In the genomic region with DNA sequence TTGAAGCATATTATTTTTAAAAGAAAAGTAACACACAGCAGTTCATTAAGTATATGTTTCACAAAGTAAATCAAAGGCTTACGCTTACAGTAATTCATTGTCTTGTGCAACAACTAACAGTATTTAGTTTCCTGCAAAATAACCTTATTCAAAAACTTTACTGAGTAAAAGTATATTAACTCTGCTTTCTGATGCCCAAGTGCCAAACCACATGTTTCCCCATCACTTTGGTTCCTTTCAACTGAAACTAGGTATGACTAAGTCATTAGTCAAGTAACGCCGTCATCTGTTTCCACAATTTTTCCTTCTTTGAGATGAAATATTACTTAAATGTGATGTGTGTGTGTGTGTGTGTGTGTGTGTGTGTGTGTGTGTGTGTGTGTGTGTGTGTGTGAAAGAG, we compare ENCODE assay signal across 23 mouse cellular contexts.
"Had no signal": no experiment of that assay in that cellular context is flagged by ENCODE, and none has a peak within 500 bp of the region (broad histone marks: within the 10 kb centered on the region; RNA-seq: fewer than 3 reads in every experiment).

No protein-coding gene starts in this region.

- H3K27me3 ChIP-seq: heart, embryonic 13.5 days; heart, embryonic 15.5 days; hindbrain, embryonic 13.5 days; hindbrain, embryonic 15.5 days; limb, embryonic 13.5 days; limb, embryonic 15.5 days; liver, embryonic 12.5 days had no signal

- ATAC-seq: hindbrain, postnatal 0 days; intestine, embryonic 16.5 days; liver, embryonic 12.5 days had no signal

- H3K9me3 ChIP-seq: heart, embryonic 13.5 days; heart, embryonic 15.5 days; hindbrain, embryonic 13.5 days; hindbrain, embryonic 15.5 days; limb, embryonic 13.5 days; limb, embryonic 15.5 days; liver, embryonic 12.5 days had no signal

- H3K4me3 ChIP-seq: heart, embryonic 13.5 days; heart, embryonic 15.5 days; hindbrain, embryonic 13.5 days; hindbrain, embryonic 15.5 days; layer of hippocampus, adult 2 months; left cerebral cortex, adult 2 months; limb, embryonic 13.5 days; limb, embryonic 15.5 days; liver, embryonic 12.5 days had no signal

- H3K36me3 ChIP-seq: heart, embryonic 13.5 days; heart, embryonic 15.5 days; hindbrain, embryonic 13.5 days; hindbrain, embryonic 15.5 days; limb, embryonic 13.5 days; limb, embryonic 15.5 days; liver, embryonic 12.5 days had no signal

- DNase-seq: gastrocnemius, postnatal 14 days; gastrocnemius, postnatal 36 days; heart, adult 18-20 months; heart, postnatal 14 days; heart, postnatal 36 days; kidney, adult 11 months; kidney, adult 2 months; kidney, postnatal 10 days; kidney, postnatal 25 days; kidney, postnatal 4 days; left cerebral cortex, postnatal 4 days had no signal

- H3K4me1 ChIP-seq: heart, embryonic 13.5 days; heart, embryonic 15.5 days; hindbrain, embryonic 13.5 days; hindbrain, embryonic 15.5 days; limb, embryonic 13.5 days; limb, embryonic 15.5 days; liver, embryonic 12.5 days had no signal

- H3K27ac ChIP-seq: heart, embryonic 13.5 days; heart, embryonic 15.5 days; hindbrain, embryonic 13.5 days; hindbrain, embryonic 15.5 days; hindbrain, postnatal 0 days; layer of hippocampus, adult 2 months; left cerebral cortex, adult 2 months; limb, embryonic 13.5 days; limb, embryonic 15.5 days; liver, embryonic 12.5 days; liver, embryonic 14.5 days had no signal
